Mouse (Mus musculus): ENCODE data around the gene Rpl29. TPM values are rescaled to one million over a fixed set of nuclear protein-coding genes. Genes with fewer than 3 reads are reported as not detected.
A peak's percentile ranks its signal among the peaks of the same experiment; 100 is the strongest.

Gene Rpl29
- polyA plus RNA-seq, 1 experiment from 2014 or later, result 1,370 TPM

DNA sequence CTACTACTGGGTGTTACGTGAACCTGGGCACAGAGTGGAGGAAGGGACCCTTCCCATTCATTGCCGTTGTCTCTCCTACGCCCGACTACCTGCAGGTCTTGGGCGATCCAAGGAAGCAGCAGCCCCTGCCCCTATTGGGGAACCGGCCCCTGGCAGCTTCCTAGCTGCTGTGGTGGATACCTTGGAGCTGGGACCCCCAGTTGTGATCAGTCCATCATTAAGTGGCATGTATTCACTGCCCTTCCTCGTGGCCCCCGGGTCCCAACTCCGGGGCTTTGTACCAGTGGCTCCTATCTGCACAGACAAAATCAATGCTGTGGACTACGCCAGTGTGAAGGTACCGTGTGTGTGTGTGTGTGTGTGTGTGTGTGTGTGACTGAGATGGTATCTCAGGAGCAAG, 22.0 kb downstream of the Rpl29 start:
- Histone ChIP-seq H3K4me3 (ENCODE audit: low read length) (no peak overlapping the region), H3K27ac (ENCODE audit: low read depth, low read length) (peak overlapping the region; percentile 32; the same call in 1 of the 2 replicates), H3K27me3 (ENCODE audit: control insufficient read depth, insufficient read depth, low read length) (no peaks in the 10 kb centered on the region), H3K9ac (ENCODE audit: low read depth, low read length) (no peak overlapping the region), H3K36me3 (ENCODE audit: control insufficient read depth, insufficient read depth, low read length) (no peaks in the 10 kb centered on the region), H3K4me1 (ENCODE audit: control insufficient read depth, insufficient read depth, low read length) (peaks cover 68% of the 10 kb centered on the region), H3K9me3 (ENCODE audit: control insufficient read depth, low read length) (no peaks in the 10 kb centered on the region), H3K4me2 (replicated peaks; ENCODE audit: low read depth, low read length) (peak overlapping the region; percentile 30; the same call in 1 of the 2 replicates)
- ATAC-seq (ENCODE audit: low FRiP score, low TSS enrichment), result no peak
- 61% methylated on average over 11 of the region's 11 CpGs for WGBS

GRCm38 (mm10) chr9:106451899-106452298, 22.6 kb downstream of the Rpl29 start:
- Histone ChIP-seq H3K4me2 (replicated peaks; ENCODE audit: low read depth, low read length) (peak overlapping the region; percentile 96; the same call in 1 of the 2 replicates), H3K9ac (ENCODE audit: low read depth, low read length) (no peak overlapping the region), H3K27me3 (ENCODE audit: control insufficient read depth, insufficient read depth, low read length) (no peaks in the 10 kb centered on the region), H3K36me3 (ENCODE audit: control insufficient read depth, insufficient read depth, low read length) (no peaks in the 10 kb centered on the region), H3K4me1 (ENCODE audit: control insufficient read depth, insufficient read depth, low read length) (peaks cover 71% of the 10 kb centered on the region), H3K4me3 (ENCODE audit: low read length) (no peak overlapping the region), H3K9me3 (ENCODE audit: control insufficient read depth, low read length) (no peaks in the 10 kb centered on the region), H3K27ac (ENCODE audit: low read depth, low read length) (no peak overlapping the region)
- no peak for ATAC-seq (ENCODE audit: low FRiP score, low TSS enrichment)
- 44% methylated on average over 2 of the region's 2 CpGs for WGBS

DNA sequence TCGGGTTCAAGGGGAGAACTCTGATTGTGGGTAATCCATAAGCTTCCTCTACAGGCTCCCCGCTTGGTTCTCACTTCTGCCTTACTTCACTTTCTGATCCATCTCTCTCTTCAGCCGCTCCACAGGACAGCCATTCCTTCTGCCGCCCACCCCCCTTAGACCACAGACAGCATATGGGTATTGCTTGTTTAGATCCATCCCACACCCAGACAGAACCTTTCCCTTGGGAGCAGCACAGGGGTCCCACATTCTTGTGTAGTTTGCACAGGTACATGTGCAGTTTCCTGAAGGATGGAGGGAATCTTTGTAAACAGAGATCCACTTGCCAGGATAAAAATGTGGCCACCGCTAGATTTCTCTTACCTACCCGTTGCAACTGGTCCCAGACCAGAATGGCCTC, 23.1 kb downstream of the Rpl29 start:
- Histone ChIP-seq H3K36me3 (ENCODE audit: control insufficient read depth, insufficient read depth, low read length) (no peaks in the 10 kb centered on the region), H3K9me3 (ENCODE audit: control insufficient read depth, low read length) (no peaks in the 10 kb centered on the region), H3K27ac (ENCODE audit: low read depth, low read length) (peak overlapping the region; percentile 97; the same call in 1 of the 2 replicates), H3K4me1 (ENCODE audit: control insufficient read depth, insufficient read depth, low read length) (peaks cover 74% of the 10 kb centered on the region), H3K4me2 (replicated peaks; ENCODE audit: low read depth, low read length) (peak overlapping the region; percentile 96), H3K9ac (ENCODE audit: low read depth, low read length) (peak overlapping the region; percentile 82; the same call in 1 of the 2 replicates), H3K27me3 (ENCODE audit: control insufficient read depth, insufficient read depth, low read length) (no peaks in the 10 kb centered on the region), H3K4me3 (ENCODE audit: low read length) (peak overlapping the region; percentile 82)
- ATAC-seq (ENCODE audit: low FRiP score, low TSS enrichment), result no peak
- 21% methylated on average over 6 of the region's 6 CpGs for WGBS

DNA sequence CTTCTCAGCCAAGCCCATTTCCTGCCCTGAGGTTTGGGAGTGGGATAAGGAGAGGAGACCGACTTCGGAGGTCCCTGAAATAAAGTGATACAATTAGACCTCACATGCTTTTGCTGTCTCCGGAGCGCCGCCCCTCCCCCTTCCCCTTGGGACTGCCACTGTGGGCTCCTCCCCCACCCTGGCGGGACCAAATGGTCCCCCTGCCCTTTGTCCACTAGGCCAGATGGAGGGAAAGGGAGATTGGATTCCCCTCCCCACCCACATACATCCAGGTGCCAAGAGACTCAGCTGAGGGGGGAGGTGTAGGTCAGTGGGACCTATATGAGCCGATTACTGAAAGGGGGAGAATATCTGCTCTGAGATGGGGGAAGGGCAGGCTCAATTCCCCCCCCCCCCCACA, 23.6 kb downstream of the Rpl29 start:
- no peaks in the 10 kb centered on the region for H3K9me3 ChIP-seq (ENCODE audit: control insufficient read depth, low read length)
- H3K9ac ChIP-seq (ENCODE audit: low read depth, low read length), result peak overlapping the region; percentile 82
- H3K4me3 ChIP-seq (ENCODE audit: low read length), result peak overlapping the region; percentile 82
- WGBS, result 0% methylated on average over 7 of the region's 7 CpGs
- peaks cover 75% of the 10 kb centered on the region for H3K4me1 ChIP-seq (ENCODE audit: control insufficient read depth, insufficient read depth, low read length)
- H3K36me3 ChIP-seq (ENCODE audit: control insufficient read depth, insufficient read depth, low read length), result no peaks in the 10 kb centered on the region
- no peaks in the 10 kb centered on the region for H3K27me3 ChIP-seq (ENCODE audit: control insufficient read depth, insufficient read depth, low read length)
- peak overlapping the region; percentile 97 for H3K27ac ChIP-seq (ENCODE audit: low read depth, low read length)
- peak; percentile 4; the same call in 1 of the 2 replicates for ATAC-seq (ENCODE audit: low FRiP score, low TSS enrichment)
- H3K4me2 ChIP-seq (replicated peaks; ENCODE audit: low read depth, low read length), result peak overlapping the region; percentile 96

- peak within 1 kb of the TSS; percentile 82 for H3K9ac ChIP-seq (ENCODE audit: low read depth, low read length)
- H3K27me3 ChIP-seq (ENCODE audit: control insufficient read depth, insufficient read depth, low read length), result no peaks in the 10 kb centered on the region
- no peaks in the 10 kb centered on the region for H3K9me3 ChIP-seq (ENCODE audit: control insufficient read depth, low read length)
- peak; percentile 60 for ATAC-seq (ENCODE audit: low FRiP score, low TSS enrichment)
- peak within 1 kb of the TSS; percentile 96 for H3K4me2 ChIP-seq (replicated peaks; ENCODE audit: low read depth, low read length)
- H3K36me3 ChIP-seq (ENCODE audit: control insufficient read depth, insufficient read depth, low read length), result 0 out of 2 replicates have a peak, but pooled peaks cover 5% of the 10 kb centered on the region
- peak within 1 kb of the TSS; percentile 82 for H3K4me3 ChIP-seq (ENCODE audit: low read length)
- H3K27ac ChIP-seq (ENCODE audit: low read depth, low read length), result peak within 1 kb of the TSS; percentile 97
- under 1% methylated on average over 41 of the region's 74 CpGs for WGBS
- peaks cover 74% of the 10 kb centered on the region for H3K4me1 ChIP-seq (ENCODE audit: control insufficient read depth, insufficient read depth, low read length)
Measured at GRCm38 (mm10) chr9:106453271-106454070, 24.2 kb downstream of the Rpl29 start, which contains the start of gene Pcbp4. Gene Pcbp4, plus strand, starts transcription at chr9:106453291.

- WGBS, result 3% methylated on average over 11 of the region's 20 CpGs
- peak; percentile 1; the same call in 1 of the 2 replicates for ATAC-seq (ENCODE audit: low FRiP score, low TSS enrichment)
Measured at GRCm38 (mm10) chr9:106454071-106454761, 25.0 kb downstream of the Rpl29 start.

DNA sequence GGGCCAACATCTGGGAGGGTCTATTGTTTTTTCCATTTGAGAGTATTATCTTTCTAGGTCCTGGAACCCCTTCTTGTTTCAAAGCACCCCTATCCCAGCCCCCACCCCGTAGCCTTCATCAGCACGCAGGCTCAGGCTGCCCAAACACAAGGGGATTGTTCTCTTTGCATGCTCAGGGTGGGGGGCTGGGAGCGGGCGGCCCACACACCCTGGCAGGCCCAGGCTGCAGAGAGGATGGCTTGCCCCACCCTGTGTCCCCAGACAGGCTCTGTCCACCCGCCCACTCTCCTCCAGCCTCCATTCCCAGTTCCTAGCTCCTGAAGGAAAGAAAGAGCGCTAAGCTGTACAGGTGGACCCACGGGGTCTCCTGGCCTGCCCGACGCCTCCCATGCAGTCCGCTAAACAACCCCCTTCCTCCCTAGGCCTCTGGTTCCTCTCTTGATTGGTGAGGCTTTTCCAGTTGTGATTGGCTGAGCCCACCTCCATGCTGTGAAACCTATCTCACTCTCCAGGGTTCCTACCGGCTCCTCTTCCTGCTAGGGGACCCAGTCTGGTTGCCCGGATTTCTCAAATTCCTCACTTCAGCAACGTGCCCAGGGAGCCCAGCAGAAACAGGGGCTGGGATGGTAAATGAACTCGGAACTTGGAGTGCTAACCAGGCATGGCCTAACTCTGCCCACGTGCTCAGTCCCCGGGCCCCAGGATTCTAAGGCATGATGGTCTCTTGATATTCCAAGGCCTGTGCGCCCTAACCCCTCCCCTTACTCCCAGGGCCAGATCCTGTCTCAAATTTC, 25.8 kb downstream of the Rpl29 start:
- Histone ChIP-seq H3K27me3 (ENCODE audit: control insufficient read depth, insufficient read depth, low read length) (no peaks in the 10 kb centered on the region), H3K9me3 (ENCODE audit: control insufficient read depth, low read length) (no peaks in the 10 kb centered on the region), H3K27ac (ENCODE audit: low read depth, low read length) (peak overlapping the region; percentile 90), H3K9ac (ENCODE audit: low read depth, low read length) (peak overlapping the region; percentile 82), H3K4me3 (ENCODE audit: low read length) (peak overlapping the region; percentile 82), H3K4me1 (ENCODE audit: control insufficient read depth, insufficient read depth, low read length) (peaks cover 64% of the 10 kb centered on the region), H3K36me3 (ENCODE audit: control insufficient read depth, insufficient read depth, low read length) (peaks cover 9% of the 10 kb centered on the region; the same call in 1 of the 2 replicates), H3K4me2 (replicated peaks; ENCODE audit: low read depth, low read length) (peak overlapping the region; percentile 96)
- WGBS, result 2% methylated on average over 17 of the region's 17 CpGs
- peak; percentile 25; the same call in 1 of the 2 replicates for ATAC-seq (ENCODE audit: low FRiP score, low TSS enrichment)

More at GRCm38 (mm10) chr9:106454071-106454761, 25.0 kb downstream of the Rpl29 start:
- no peaks in the 10 kb centered on the region for H3K9me3 ChIP-seq (ENCODE audit: control insufficient read depth, low read length)
- H3K4me1 ChIP-seq (ENCODE audit: control insufficient read depth, insufficient read depth, low read length), result peaks cover 69% of the 10 kb centered on the region
- peak overlapping the region; percentile 90 for H3K27ac ChIP-seq (ENCODE audit: low read depth, low read length)
- H3K27me3 ChIP-seq (ENCODE audit: control insufficient read depth, insufficient read depth, low read length), result no peaks in the 10 kb centered on the region
- H3K9ac ChIP-seq (ENCODE audit: low read depth, low read length), result peak overlapping the region; percentile 82
- peak overlapping the region; percentile 96 for H3K4me2 ChIP-seq (replicated peaks; ENCODE audit: low read depth, low read length)
- H3K36me3 ChIP-seq (ENCODE audit: control insufficient read depth, insufficient read depth, low read length), result 0 out of 2 replicates have a peak, but pooled peaks cover 6% of the 10 kb centered on the region
- peak overlapping the region; percentile 82 for H3K4me3 ChIP-seq (ENCODE audit: low read length)

DNA sequence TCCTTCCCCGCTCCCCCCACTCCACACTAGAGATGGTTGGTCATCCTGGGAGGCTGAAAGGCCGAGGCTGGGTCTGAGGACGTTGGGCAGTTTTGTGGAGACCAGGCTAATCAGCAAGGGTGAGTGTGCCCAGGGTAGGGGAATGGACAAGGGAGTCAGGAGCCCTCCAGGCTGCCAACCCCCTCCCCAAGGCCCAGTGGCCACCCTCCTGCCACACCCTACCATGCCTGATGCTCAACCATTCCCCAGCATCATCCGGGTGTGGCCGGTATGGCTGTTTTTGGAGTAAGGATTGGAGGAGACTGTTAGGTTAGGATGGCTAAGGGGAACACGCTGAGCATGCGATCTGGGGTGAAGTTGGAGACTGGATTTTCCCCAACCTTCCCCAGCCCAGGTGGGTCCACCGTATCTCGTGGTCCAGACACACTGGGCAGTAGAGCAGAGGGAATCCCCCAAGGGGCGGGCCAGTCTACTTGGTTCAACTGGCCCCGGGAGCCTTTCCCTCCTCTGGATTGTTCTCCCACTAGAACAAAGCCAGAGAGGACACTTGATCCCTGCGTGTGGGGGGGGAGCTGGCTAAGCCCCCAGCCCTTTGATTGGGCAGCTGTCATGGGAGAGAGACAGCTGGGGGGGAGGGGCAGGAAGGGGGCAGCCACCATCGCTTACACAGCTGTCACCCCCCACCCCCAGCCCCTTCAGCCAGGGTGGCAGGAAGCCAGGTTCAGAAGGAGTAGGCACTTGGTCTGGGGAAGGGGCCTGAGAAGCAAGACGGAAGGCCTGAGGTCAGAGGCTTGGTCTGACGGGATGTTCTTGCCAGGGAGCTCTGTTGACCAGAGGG, 27.3 kb downstream of the Rpl29 start:
- peak overlapping the region; percentile 96 for H3K4me2 ChIP-seq (replicated peaks; ENCODE audit: low read depth, low read length)
- no peaks in the 10 kb centered on the region for H3K27me3 ChIP-seq (ENCODE audit: control insufficient read depth, insufficient read depth, low read length)
- ATAC-seq (ENCODE audit: low FRiP score, low TSS enrichment), result peak; percentile 13
- H3K9me3 ChIP-seq (ENCODE audit: control insufficient read depth, low read length), result no peaks in the 10 kb centered on the region
- 29% methylated on average over 15 of the region's 15 CpGs for WGBS
- peak overlapping the region; percentile 82 for H3K9ac ChIP-seq (ENCODE audit: low read depth, low read length)
- peaks cover 60% of the 10 kb centered on the region for H3K4me1 ChIP-seq (ENCODE audit: control insufficient read depth, insufficient read depth, low read length)
- peak overlapping the region; percentile 82 for H3K4me3 ChIP-seq (ENCODE audit: low read length)
- H3K36me3 ChIP-seq (ENCODE audit: control insufficient read depth, insufficient read depth, low read length), result peaks cover 23% of the 10 kb centered on the region
- peak overlapping the region; percentile 90 for H3K27ac ChIP-seq (ENCODE audit: low read depth, low read length)

Measured in kidney, embryonic 14.5 days (tissue).